Mouse (Mus musculus) adrenal gland, adult 18-20 months (tissue): Measurements from ENCODE around the gene Neo1. TPM values are rescaled to one million over a fixed set of nuclear protein-coding genes. Genes with fewer than 3 reads are reported as not detected.

ENCODE experiments used
- DNase-seq, 2 experiments: peaks; one replicate each; pipeline ENCODE4 v3.0.0; 2021 to 2022; ENCODE audit warnings: low spot score in 2 of 2
- total RNA-seq, 2 experiments: library from RNA; stranded (reverse); gene quantifications; 1 replicate in 1 of 2; 2 replicates in 1 of 2; pipeline ENCODE4 v1.2.3; 2021

The Neo1 gene
- total RNA-seq, 2 experiments from 2014 or later, result 44.5 to 52.7 TPM

DNA sequence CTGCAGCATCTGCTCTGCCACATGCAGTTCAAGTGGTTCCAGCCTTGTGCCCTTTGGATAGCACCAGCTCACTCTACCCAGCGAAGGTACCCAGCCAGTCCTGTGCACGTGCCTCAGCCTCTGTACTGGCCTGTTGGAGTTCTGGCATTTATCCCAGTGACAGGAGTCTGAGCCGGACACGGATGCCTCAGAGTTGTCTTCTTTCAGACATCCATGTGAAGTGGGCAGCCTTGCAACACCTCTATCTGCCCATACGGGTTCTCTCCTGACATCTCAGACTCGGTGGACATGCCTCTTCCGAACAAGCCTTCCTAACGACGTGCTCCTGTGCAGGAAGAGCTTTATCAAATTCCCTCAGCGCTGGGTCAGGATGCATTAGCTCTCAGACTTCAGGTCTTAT is 165.1 kb downstream of the Neo1 start:
- no peak for DNase-seq

DNA sequence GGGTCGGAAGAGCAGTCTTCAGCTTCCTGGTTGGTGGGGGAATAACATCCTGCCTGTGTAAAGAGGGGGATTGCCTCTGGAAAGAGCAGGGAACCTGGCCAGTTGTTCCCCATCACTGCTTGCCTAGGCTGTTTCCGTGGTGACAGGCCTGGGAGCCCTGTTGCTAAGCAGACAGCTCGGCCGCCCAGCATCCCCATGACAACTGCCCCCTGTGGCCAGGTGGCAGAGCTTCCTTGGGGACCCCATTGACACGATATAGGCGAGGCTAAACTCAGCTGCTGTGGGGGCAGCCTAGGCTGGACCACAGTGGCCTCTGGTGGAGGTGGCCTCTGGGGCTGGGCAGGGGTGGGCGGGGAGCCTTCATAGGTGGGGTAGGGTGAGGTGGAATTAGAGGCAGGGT is 172.4 kb downstream of the Neo1 start:
- DNase-seq, result no peak

DNA sequence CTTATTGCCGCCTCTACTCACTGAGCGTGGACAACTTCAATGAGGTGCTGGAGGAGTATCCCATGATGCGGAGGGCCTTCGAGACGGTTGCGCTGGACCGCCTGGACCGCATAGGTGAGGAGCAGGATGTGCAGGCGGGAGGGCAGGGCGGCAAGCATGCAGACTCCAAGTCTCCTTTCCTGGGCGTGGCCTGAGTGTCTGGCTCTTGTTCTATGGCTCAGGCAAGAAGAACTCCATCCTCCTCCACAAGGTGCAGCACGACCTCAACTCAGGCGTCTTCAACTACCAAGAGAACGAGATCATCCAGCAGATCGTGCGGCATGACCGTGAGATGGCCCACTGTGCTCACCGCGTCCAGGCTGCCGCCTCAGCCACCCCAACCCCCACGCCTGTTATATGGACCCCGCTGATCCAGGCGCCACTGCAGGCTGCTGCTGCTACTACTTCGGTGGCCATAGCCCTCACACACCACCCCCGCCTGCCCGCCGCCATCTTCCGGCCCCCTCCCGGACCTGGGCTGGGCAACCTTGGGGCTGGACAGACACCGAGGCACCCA is 177.1 kb downstream of the Neo1 start:
- DNase-seq, result no peak

DNA sequence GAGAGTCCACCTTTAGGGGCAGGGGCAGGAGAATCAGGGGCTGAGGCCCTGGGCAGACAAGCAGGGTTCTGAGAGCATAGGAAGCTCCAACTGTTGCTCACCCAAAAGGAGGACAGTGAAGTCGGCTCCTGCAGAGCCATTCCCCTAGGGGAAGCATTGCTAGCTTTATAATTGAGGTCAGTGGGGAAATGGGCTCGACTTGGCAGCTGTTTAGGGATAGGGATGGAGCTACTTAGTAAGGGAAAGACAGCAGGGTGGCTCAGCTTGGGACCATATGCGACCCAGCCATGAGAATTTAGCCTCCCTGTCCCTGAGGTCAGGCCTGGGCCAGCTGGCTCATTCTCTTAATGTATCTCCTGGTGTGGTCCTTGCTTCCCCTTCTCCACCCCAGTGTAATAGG is 181.3 kb downstream of the Neo1 start:
- DNase-seq, result no peak

DNA sequence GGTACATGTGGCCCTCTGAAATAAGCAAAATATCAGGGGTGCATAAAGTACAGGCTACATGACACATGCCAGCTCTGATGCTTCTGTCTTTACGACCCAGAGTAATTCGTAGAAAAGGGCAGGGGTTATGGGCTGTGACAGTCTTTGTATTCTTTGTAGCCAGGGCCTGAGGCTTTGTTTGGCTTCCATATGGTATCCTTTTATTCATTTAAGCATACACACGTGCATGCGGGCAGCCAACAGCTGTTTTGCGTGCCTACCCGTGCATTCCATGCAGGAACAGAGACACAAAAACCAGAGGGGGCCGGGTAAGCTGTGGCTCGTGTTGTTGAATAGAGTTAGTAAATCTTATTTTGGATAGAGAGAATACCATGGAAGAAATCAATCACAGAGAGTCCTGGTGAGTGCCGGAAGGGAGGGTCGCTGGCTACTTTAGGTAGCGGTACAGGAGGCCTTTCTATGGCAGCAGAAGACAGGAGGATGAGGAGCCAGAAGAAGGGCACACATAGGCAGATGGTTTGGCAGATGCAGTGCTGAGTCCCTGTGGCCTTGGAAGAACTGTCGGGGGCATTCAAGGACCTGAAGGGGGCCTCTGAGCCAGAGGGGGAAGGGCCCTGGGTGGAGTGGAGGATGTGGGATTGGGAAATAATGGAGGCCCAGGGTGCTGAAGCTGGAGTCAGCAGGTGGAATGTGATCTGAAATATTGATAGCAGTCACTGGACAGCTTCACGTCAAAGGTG is 186.5 kb downstream of the Neo1 start:
- DNase-seq, result no peak

DNA sequence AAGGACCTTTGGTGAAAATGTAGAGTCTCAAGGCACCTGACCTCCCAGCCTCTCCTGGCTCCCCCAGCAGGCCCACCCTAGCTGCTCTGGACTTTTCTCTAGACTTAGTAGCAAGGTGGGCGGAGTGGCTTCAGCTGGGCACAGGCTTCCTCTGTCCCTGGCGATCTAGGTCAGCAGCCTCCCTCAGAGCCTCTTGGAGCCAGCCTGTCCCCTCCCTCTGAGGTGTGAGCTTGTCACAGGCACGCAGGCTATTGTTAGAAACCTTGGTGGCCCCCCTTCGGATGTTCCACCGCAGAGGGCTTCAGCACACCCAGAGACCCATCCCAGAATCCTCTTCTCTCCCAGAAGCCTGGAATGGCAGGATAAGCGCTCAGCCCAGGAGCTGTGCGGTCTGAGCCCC is 188.6 kb downstream of the Neo1 start:
- no peak for DNase-seq

DNA sequence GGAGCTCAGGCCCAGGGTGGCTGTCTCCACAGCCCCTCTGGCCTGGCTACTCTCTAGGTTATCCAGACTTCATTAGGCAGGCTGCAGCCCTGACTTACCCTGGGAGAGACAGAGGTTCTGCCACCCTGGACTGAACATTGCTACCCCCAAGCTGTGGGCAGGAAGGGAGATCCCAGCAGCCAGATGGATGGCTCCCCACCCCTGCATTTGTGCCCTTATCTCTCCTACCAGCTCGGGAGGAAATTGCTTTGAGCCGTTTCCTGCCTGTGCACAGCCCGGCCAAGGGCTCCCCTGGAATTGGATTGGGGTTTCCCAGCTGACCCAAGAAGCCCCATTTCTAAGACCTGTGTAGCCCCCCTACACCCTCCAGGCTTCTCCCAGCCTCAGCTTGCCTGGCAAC is 189.2 kb downstream of the Neo1 start:
- no peak for DNase-seq

DNA sequence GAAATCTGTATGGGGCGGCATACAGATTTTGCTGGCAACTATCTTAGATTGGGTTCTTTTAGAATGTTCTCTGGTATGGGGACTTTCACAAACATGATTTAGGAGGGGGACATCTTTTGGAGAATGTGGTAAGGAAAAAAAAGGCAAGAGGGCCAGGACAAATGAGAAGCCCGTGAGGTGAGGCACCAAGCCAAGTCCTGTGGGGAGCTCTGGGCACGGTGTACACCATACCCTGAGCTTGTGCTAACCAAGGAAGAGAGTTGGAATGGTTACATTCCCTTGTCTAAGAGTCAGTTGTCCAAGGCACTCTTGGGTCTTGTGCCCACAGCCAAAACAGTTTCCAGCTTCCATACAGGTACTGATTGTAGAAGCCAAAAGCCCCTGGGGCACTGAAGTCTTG is 191.6 kb downstream of the Neo1 start:
- no peak for DNase-seq

DNA sequence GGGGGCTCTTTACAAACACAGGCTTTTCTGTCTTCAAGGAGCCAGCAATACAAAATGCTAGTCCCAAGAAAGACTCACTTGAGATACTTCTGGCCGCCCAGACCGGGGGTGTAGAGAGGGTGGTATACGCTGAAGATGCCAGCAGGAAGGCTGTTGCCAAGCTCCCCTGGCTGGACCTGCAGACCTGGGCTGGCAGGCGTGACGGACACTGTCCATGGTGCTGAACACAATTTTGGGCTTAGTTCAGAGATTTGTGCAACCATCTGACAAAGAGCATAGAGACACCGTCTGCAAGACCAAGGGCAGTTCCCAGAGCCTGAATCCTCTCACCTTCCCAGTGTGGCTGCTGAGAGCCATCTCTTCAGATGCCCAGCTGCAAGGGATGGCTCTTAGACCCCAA is 194.6 kb downstream of the Neo1 start:
- DNase-seq, result peak; percentile 57 to 63

DNA sequence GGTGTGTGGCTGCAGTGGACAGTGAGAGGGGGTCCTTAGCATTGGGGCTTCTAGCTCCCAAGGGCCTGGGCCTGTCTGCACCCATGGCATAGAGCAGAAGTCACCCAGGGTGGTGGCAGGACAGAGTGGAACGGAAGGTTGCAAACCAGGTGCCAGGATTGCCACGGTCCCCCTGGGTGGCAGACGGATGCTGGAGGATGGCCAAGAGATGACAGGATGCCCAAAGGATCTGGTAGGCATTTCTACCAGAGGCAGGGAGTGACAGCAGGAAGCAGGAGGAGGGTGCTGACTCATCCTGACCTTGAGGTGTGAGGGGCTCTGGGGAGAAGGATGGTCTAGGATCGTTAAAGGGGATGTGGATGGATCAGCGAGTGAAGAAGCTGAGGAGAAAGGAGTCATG is 197.7 kb downstream of the Neo1 start:
- no peak for DNase-seq

DNA sequence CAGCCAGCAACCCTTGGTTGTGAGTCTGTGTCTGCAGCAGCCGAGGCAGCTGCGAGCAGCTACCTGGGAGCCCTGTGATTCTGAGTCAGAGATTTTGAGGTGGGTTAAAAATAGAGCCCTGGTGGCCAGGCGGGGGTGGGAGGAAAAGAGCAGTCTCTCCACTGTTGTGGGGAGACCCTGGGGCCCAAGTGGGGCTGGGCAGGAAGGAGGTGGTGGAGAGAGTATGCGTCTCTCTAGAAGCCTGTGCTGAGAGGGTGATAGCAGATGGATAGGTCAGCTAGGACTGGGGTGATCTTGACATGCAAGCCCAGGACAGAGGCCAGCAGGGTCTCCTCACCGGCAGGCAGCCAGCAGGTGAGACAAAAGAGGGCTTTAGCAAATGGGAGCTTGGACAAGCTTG is 199.1 kb downstream of the Neo1 start:
- DNase-seq, result no peak

DNA sequence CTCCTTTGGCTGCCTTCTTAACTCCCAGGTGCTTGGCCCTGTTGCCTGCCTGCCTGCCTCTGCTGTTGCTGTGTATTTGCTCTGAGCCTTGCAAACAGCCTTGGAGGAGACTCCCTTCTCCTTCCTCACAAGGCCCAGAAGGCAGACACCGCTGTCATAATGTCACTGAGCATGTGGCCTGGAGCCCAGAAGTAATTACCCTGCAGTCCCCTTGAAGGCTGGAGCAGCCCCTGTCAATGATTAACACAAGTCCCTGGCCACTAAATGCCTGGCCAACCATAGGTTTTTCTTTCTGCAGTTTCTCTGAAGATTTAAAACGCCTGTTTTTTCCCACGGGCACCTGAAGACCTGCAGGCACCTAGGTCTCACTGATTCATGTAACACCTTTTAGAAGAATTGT is 203.3 kb downstream of the Neo1 start:
- DNase-seq, result no peak

DNA sequence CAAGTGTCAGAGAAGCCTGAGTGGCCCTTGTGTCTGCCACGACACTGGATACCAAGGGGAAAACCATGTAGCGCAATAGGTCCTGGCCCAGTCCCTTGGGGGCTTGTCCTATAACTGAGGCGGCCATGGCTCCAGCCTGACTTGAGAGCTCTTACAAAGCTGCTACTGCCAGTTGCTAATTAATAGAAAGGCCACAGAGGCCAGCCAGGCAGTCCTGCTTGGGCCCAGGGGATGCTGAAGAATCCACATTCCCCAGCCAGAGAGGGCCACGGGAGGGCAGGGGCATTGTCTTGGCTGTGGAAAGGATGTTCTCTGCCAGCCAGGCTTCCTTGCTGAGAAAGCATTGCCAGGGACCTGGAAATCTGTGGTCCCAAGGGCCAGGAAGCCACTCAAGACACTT is 206.6 kb downstream of the Neo1 start:
- DNase-seq, result no peak

Other genes starting within 250 kb of the Neo1 start
- gene Hcn4, start 213.0 kb downstream of the Neo1 start, total RNA-seq, result under 1 TPM; 0.53 to 0.83 TPM